Mouse (Mus musculus): ENCODE data around the gene Sema7a. TPM values are rescaled to one million over a fixed set of nuclear protein-coding genes. Genes with fewer than 3 reads are reported as not detected.

Sema7a gene
- polyA plus RNA-seq, 1 experiment = 147 TPM

DNA sequence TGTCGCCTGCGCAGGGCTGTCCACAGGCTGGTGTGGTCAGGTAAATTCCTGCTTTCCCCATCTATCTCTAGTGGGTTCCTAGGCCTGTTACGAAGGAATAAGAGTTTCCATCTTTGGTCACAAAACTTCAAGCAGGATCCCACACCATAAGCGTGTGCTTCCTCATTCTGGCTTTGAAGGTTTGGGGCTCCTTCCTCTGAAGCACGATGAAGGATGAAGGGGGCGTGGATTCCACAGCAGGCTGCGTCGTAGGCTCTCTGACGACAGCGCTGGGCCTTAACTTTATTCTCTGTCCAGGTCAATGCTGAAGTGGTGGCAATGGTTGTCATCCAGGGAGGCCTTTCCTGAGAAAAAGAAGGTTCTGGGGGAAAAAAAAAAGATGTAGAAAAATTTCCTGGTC is 40.7 kb downstream of the Sema7a start:
- H3K4me1 ChIP-seq (ENCODE audit: control insufficient read depth, insufficient read depth, low read length) = peaks cover 3% of the 10 kb centered on the region; the same call in 1 of the 2 replicates
- TF ChIP-seq POLR2A (IDR thresholded peaks at IDR 0.05; ENCODE audit: extremely low read depth, insufficient read depth, low read length) (no peak), CTCF (IDR thresholded peaks at IDR 0.05; ENCODE audit: extremely low read depth, insufficient read depth, low read length) (no peak)

GRCm38 (mm10) chr9:57985304-57985703 is 45.4 kb downstream of the Sema7a start:
- Histone ChIP-seq H3K4me1 (ENCODE audit: control insufficient read depth, insufficient read depth, low read length) (peaks cover 7% of the 10 kb centered on the region), H3K4me3 (ENCODE audit: insufficient read depth, low read length) (no peak overlapping the region), H3K27ac (ENCODE audit: insufficient read depth, low read length) (peak overlapping the region; percentile 19; the same call in 1 of the 2 replicates)
- TF ChIP-seq CTCF (IDR thresholded peaks at IDR 0.05; ENCODE audit: extremely low read depth, insufficient read depth, low read length) (no peak), POLR2A (IDR thresholded peaks at IDR 0.05; ENCODE audit: extremely low read depth, insufficient read depth, low read length) (no peak)

More for the DNA sequence above, 40.7 kb downstream of the Sema7a start:
- Histone ChIP-seq H3K4me3 (ENCODE audit: insufficient read depth, low read length) (no peak overlapping the region), H3K27ac (ENCODE audit: insufficient read depth, low read length) (no peak overlapping the region)

- H3K27ac ChIP-seq (ENCODE audit: insufficient read depth, low read length) = no peak overlapping the region
- TF ChIP-seq POLR2A (IDR thresholded peaks at IDR 0.05; ENCODE audit: extremely low read depth, insufficient read depth, low read length) (no peak), CTCF (IDR thresholded peaks at IDR 0.05; ENCODE audit: extremely low read depth, insufficient read depth, low read length) (no peak)
- no peak overlapping the region for H3K4me3 ChIP-seq (ENCODE audit: insufficient read depth, low read length)
- peaks cover 7% of the 10 kb centered on the region for H3K4me1 ChIP-seq (ENCODE audit: control insufficient read depth, insufficient read depth, low read length)
Measured at GRCm38 (mm10) chr9:57986293-57986692, 46.4 kb downstream of the Sema7a start.

GRCm38 (mm10) chr9:57988098-57988497 is 48.2 kb downstream of the Sema7a start:
- Histone ChIP-seq H3K4me3 (ENCODE audit: insufficient read depth, low read length) (no peak overlapping the region), H3K4me1 (ENCODE audit: control insufficient read depth, insufficient read depth, low read length) (peaks cover 7% of the 10 kb centered on the region), H3K27ac (ENCODE audit: insufficient read depth, low read length) (no peak overlapping the region)
- TF ChIP-seq POLR2A (IDR thresholded peaks at IDR 0.05; ENCODE audit: extremely low read depth, insufficient read depth, low read length) (no peak), CTCF (IDR thresholded peaks at IDR 0.05; ENCODE audit: extremely low read depth, insufficient read depth, low read length) (no peak)

- H3K4me3 ChIP-seq (ENCODE audit: insufficient read depth, low read length) = no peak overlapping the region
- no peak overlapping the region for H3K27ac ChIP-seq (ENCODE audit: insufficient read depth, low read length)
- peaks cover 7% of the 10 kb centered on the region for H3K4me1 ChIP-seq (ENCODE audit: control insufficient read depth, insufficient read depth, low read length)
- TF ChIP-seq POLR2A (IDR thresholded peaks at IDR 0.05; ENCODE audit: extremely low read depth, insufficient read depth, low read length) = no peak
- TF ChIP-seq CTCF (IDR thresholded peaks at IDR 0.05; ENCODE audit: extremely low read depth, insufficient read depth, low read length) = no peak
Measured at GRCm38 (mm10) chr9:57989309-57989708, 49.4 kb downstream of the Sema7a start.

DNA sequence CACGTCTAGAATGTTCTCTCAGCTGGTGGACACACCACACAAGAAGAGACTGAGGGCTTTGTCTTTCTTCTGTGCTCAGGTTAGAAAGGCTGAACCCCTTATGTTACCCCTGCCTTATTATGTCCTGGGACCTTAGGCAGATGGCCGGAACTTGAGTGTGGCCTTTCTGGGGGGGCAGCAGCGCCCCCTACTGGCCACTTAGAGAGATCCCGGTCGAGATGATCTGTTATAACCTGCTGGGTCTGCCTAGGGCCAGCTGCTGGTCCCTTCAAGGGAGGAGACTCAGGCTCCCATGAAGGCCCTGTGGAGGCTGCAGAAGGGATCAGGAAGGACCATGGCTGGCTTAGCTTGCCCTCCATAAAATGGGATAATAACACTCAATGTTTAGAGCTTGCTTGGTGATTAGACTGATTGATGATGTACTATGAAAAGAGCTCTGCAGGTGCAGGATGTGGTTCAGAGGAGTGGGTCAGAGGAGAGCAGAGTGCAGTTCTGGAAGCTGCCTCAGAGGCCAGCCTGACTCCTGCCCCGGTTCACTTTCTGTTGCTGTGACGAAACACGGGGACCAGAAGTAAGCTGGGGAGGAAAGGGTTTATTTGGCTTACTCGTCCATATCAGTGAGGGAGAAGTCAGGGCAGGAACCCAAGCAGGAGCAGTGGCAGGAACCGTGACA is 50.7 kb downstream of the Sema7a start:
- peaks cover 4% of the 10 kb centered on the region; the same call in 1 of the 2 replicates for H3K4me1 ChIP-seq (ENCODE audit: control insufficient read depth, insufficient read depth, low read length)
- no peak overlapping the region for H3K27ac ChIP-seq (ENCODE audit: insufficient read depth, low read length)
- no peak overlapping the region for H3K4me3 ChIP-seq (ENCODE audit: insufficient read depth, low read length)
- TF ChIP-seq CTCF (IDR thresholded peaks at IDR 0.05; ENCODE audit: extremely low read depth, insufficient read depth, low read length) = peak; percentile 62
- TF ChIP-seq POLR2A (IDR thresholded peaks at IDR 0.05; ENCODE audit: extremely low read depth, insufficient read depth, low read length) = no peak

DNA sequence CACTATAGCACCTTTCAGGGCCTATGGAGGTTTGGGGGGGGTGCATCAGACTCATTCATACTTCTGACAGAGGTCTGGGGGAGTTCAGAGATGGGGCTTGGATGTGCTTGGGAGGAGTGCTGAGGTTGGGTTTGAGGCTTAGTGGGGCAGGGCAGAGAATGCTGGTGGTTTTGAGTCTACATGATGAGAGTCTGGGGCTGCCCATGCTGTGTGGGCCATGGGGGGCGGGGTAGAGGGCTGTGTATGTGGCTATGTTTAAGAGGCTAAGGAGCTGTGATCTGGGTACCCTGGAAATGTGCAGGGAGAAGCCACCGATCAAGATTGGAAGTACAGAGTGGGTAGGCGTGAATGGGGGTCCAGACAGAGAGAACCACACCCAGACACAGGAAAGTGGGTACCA is 52.1 kb downstream of the Sema7a start:
- Histone ChIP-seq H3K4me3 (ENCODE audit: insufficient read depth, low read length) (no peak overlapping the region), H3K27ac (ENCODE audit: insufficient read depth, low read length) (no peak overlapping the region), H3K4me1 (ENCODE audit: control insufficient read depth, insufficient read depth, low read length) (no peaks in the 10 kb centered on the region; the same call in 1 of the 2 replicates)
- TF ChIP-seq POLR2A (IDR thresholded peaks at IDR 0.05; ENCODE audit: extremely low read depth, insufficient read depth, low read length) (no peak), CTCF (IDR thresholded peaks at IDR 0.05; ENCODE audit: extremely low read depth, insufficient read depth, low read length) (no peak)

DNA sequence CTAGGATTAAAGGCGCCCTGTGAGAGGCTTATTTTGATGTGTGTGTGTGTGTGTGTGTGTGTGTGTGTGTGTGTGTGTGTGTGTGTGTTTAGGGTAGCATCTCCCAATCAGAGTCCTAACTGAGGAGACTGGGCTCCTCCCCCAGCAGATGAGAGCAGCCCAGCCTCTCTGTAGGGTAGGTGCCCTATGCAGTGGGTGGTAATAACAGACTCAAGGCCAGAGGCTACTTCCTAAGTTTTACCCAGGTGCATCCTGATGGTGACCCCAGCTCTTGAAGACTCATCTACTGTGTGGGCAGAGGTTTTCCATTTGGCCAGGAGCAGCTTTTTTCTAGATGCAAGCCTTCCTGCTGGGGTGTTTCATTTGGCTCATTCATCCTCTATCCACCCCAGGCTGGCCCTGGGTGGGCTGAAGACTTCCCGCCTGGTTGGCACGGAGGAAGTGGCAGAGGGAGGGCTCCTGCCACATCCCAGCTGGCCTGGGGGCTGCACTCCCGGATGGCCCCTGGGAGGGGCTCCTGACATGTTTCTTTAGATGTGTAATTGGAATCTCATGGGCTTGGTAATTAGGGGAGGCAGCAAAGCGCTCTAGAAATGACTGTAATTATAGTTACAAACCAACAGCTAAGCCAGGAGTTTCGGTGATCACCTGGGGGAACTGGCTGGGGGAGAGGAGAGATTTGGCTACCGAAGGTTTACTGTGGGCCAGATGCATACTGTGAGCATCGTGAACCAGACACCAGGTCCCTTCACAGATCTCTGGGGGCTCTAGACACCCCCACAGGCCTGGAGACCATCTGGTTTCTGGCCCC is 53.1 kb downstream of the Sema7a start:
- TF ChIP-seq POLR2A (IDR thresholded peaks at IDR 0.05; ENCODE audit: extremely low read depth, insufficient read depth, low read length) (no peak), CTCF (IDR thresholded peaks at IDR 0.05; ENCODE audit: extremely low read depth, insufficient read depth, low read length) (no peak)
- H3K27ac ChIP-seq (ENCODE audit: insufficient read depth, low read length) = no peak overlapping the region
- H3K4me1 ChIP-seq (ENCODE audit: control insufficient read depth, insufficient read depth, low read length) = peaks cover 2% of the 10 kb centered on the region; the same call in 1 of the 2 replicates
- H3K4me3 ChIP-seq (ENCODE audit: insufficient read depth, low read length) = no peak overlapping the region

GRCm38 (mm10) chr9:57995282-57995681 is 55.4 kb downstream of the Sema7a start:
- no peak overlapping the region for H3K27ac ChIP-seq (ENCODE audit: insufficient read depth, low read length)
- peaks cover 6% of the 10 kb centered on the region for H3K4me1 ChIP-seq (ENCODE audit: control insufficient read depth, insufficient read depth, low read length)
- no peak overlapping the region for H3K4me3 ChIP-seq (ENCODE audit: insufficient read depth, low read length)
- TF ChIP-seq CTCF (IDR thresholded peaks at IDR 0.05; ENCODE audit: extremely low read depth, insufficient read depth, low read length) = peak; percentile 68
- no peak for TF ChIP-seq POLR2A (IDR thresholded peaks at IDR 0.05; ENCODE audit: extremely low read depth, insufficient read depth, low read length)
